Mouse (Mus musculus) lung, postnatal 10 days (tissue): ENCODE measurements around the gene Snrk.

ENCODE experiments used
- DNase-seq: peaks from one replicate; pipeline ENCODE4 v3.0.0; 2021

Snrk gene

GRCm38 (mm10) chr9:122117112-122117616, at the start of gene Snrk:
Gene Snrk (plus strand): TSS chr9:122117266.
- DNase-seq: peak; percentile 84

GRCm38 (mm10) chr9:122067654-122068053, 49.4 kb upstream of the Snrk start:
- DNase-seq: no peak

- peak; percentile 33 for DNase-seq
Measured at GRCm38 (mm10) chr9:122069560-122070174, 47.4 kb upstream of the Snrk start.

DNA sequence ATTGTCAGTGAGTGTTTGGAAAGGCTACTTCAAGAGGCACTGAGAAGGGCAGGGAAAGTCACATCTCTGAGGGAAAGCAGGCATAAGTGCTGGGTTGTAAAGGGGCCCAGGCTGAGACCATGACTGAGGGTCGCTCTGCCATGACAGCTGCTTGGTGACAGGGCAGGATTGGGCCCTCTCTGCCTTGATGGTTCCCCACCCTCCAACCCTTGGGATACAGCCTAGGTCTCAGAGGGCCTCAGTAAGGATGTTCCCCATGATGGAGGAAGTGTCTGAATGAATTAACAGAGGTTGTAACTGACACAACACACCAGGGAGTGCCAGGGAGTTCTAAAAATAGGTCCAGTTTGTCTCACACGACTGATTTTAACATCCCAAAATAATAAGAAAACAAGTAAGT, 43.1 kb upstream of the Snrk start:
- DNase-seq: no peak

- DNase-seq: no peak
Measured at GRCm38 (mm10) chr9:122074575-122074974, 42.5 kb upstream of the Snrk start.

DNA sequence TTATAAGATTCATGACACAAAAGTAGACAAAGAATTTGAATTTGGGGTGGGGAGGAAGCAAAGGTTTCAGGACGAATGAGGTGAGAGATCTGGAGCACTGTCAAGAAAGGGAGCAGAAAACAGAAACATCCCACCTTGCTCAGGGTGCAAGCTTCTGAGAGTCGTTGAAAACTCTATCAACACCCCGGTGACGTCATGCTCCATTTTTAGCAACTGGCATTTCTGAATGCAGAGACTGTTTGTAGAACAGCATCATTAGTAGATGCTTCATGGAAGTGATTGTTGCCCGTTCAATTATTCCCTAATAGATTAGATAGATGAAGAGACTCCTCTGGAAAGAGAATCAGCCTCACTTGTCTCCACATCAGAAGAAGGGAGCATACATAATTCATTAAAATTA, 38.6 kb upstream of the Snrk start:
- no peak for DNase-seq

- DNase-seq: no peak
Measured at GRCm38 (mm10) chr9:122083698-122084097, 33.4 kb upstream of the Snrk start.

DNA sequence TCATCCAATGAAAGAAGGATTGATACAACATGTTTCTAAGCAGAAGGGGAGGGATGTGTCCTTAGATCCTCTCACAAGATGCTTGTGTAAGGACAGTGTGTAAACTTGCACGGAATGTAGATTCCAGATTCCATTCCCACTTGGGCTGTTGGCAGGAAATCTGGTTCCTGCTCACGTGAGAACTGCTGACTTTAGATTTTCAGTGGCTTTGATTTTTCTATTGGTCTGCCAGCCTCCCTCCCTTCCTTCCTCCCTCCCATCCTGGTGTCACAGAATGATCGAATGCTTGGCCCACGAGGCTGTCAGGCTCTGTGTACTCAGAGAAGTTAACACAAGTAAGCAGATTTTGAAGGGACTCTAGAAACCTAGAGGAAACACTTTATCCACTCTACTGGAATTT, 32.9 kb upstream of the Snrk start:
- peak; percentile 91 for DNase-seq

- DNase-seq: no peak
Measured at GRCm38 (mm10) chr9:122084636-122085035, 32.4 kb upstream of the Snrk start.

DNA sequence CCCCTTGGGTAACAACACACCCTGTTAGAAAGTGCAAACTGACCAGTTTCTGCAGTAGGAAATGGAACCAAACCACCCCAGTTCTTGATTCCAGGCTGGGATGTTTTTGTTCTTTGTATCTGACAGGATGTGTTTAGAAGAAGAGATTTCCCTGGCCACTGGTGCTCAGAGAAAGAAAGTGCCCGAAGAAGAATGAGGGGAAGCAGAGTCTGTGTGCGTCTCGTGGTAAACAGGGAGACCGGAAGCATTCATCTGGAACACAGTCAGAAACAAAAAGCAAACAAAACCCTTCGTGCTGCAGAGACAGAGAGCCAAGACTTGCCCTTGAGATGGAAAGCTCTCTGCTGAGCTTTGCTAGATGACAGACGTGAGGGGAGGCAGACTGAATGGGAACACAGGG, 32.0 kb upstream of the Snrk start:
- DNase-seq: peak; percentile 84

DNA sequence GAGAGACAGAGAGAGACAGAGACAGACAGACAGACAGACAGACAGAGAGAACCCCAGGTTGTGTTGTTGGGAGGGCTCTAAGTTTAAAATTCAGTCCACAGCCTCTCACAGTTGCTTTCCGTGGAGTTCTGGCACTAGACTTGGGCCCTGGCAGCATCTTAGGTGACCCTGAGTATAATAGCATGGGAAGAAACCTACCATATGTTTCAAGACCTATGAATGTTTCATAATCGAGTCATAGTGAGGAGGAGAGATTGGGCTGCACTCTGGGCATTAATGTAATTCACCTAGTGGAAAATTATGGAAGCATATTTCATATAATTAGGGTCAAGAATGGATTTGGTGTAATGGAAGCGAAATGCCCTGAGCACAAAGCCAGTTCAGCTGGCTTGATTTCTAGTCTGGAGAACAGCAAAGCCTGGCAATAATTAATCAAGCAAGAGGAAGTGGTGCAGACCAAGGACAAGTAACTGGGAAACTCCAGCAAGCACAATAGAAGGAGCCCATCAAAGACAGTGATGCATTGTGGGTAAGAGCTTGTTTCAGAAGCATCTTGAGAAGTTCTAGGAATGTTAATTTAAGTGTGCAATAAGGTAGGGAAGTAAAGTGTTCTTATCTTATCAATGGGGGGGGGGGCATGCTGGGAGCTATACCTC, 31.4 kb upstream of the Snrk start:
- DNase-seq: peak; percentile 53

GRCm38 (mm10) chr9:122087086-122087485, 30.0 kb upstream of the Snrk start:
- no peak for DNase-seq

DNA sequence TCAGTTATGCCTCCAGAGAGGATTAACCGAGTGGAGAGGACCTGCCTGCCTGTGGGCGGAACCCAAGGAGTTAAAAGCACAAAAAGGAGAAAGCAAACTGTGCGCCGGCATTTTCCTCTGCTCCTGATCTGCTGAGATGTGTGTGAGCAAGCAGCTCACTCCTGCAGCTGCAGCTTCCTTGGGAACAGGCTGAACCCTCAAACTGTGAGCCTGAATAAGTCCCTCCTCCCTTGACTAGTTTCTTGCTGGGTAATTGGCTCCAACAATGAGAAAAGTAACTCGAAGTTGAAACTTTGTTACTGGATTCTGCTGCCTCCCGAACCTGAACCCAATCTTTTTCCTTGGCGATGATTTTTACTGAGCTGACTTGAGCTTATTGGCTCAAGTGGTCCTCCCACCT, 25.9 kb upstream of the Snrk start:
- no peak for DNase-seq

GRCm38 (mm10) chr9:122091782-122092228, 25.3 kb upstream of the Snrk start:
- DNase-seq: peak; percentile 71

- no peak for DNase-seq
Measured at GRCm38 (mm10) chr9:122094171-122094570, 22.9 kb upstream of the Snrk start.

- no peak for DNase-seq
Measured at GRCm38 (mm10) chr9:122096822-122097511, 20.1 kb upstream of the Snrk start.

GRCm38 (mm10) chr9:122097535-122097934, 19.5 kb upstream of the Snrk start:
- DNase-seq: no peak

DNA sequence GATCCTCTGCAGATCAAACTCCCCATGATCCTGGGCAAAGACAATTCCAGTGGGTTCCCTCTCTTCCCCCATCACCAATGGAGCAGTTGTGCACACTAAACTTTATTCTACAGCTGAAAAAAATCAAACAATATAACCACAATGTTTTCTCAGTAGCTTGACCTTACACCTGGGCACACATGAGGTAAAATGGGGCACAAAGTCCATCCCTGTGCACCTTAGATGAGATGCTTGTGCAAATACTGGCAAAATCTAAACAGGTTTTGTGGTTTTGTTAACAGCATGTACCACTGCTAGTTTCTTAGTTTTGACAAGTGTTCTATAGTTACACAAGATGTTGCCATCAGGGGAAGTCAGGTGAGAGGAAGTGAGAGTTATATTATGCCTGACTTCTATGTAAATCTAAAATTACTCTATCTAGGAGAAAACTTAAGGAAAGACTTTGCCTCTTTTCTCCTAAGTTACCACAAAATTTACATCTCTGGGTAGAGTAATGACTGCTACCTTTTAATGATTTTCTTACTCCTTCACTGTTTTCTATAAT, 16.4 kb upstream of the Snrk start:
- DNase-seq: no peak

GRCm38 (mm10) chr9:122101196-122101595, 15.9 kb upstream of the Snrk start:
- no peak for DNase-seq

GRCm38 (mm10) chr9:122103550-122104284, 13.3 kb upstream of the Snrk start:
- DNase-seq: no peak

DNA sequence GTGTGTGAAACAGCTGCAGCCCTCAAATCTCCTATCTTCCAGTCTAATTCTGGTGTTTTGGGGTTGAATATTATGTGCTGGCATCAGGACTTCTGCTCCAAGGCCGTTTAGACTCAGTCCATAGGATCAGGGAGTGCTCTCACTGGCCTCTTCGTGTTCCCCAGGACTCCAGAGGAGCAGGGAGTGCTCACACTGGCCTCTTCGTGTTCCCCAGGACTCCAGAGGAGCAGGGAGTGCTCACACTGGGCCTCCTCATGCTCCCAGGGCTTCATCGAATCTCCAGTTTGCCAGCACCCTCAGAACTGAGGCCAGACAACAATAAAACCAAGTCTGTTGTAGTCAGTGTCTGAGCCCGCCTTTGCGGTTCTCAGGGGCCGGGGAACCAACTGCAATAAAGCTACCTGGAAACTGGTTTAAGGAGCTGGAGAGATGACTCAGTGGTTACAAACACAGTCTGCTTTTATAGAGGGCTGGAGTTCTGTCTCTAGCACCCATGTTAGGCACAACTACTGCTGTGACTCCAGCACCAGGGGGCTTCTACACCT, 12.7 kb upstream of the Snrk start:
- DNase-seq: no peak

DNA sequence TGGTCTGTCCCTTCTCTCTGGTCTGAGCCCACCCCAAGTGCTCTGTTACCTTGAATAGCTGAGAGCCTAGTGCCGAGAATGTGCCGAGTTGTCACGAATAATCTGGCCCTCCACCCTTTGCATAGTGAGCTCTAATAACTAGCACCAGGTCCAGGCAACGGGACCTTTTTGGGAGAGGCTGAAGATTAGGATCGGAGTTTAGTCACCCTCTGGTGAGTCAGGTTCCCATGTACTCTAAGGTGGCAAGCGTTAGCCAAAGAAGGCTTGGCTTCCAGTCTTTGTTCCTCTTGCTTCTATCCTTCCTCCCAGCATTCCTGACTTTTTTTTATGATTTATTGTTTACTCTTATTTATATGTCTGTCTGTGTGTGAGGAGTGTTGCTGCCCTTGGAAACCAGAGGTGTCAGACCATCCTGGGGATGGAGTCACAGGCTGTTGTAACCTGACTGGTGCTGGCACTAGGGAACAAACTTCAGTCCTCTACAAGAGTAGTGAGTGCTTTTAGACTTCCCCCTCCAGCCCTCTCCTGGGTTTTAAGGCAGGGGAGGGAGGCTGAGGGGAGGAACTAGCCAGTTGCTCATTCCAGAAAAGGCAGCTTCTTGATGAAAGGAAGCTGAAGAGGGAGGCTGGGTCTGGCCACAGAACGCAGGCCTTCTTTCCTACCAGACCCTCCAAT, 9.2 kb upstream of the Snrk start:
- peak; percentile 34 for DNase-seq
